Mouse (Mus musculus) layer of hippocampus, adult 9-11 months (tissue): ENCODE data around the gene Pabpc4.
"Not testable (repeated sequence)": the region's sequence is repeated elsewhere in the genome, so short reads cannot be mapped to it uniquely, and the experiment has no call there.

Experiments used
- DNase-seq: peaks from one replicate; pipeline ENCODE4 v3.0.0; 2022

Gene Pabpc4

GRCm38 (mm10) chr4:123298980-123299670 lies 37.0 kb downstream of the Pabpc4 start:
- DNase-seq: no peak

- peak; percentile 20 for DNase-seq
Observed at GRCm38 (mm10) chr4:123305789-123306188, 43.6 kb downstream of the Pabpc4 start.

- peak; percentile 34 for DNase-seq
Observed at GRCm38 (mm10) chr4:123306999-123307398, 44.8 kb downstream of the Pabpc4 start.

- no peak for DNase-seq
Observed at GRCm38 (mm10) chr4:123308292-123308691, 46.1 kb downstream of the Pabpc4 start.

GRCm38 (mm10) chr4:123311845-123312244 lies 49.7 kb downstream of the Pabpc4 start:
- DNase-seq: no peak

GRCm38 (mm10) chr4:123313010-123313409 lies 50.9 kb downstream of the Pabpc4 start:
- no peak for DNase-seq

GRCm38 (mm10) chr4:123314497-123314896 lies 52.3 kb downstream of the Pabpc4 start:
- DNase-seq: no peak

GRCm38 (mm10) chr4:123322910-123323309 lies 60.8 kb downstream of the Pabpc4 start:
- DNase-seq: not testable (repeated sequence)

GRCm38 (mm10) chr4:123323534-123323933 lies 61.4 kb downstream of the Pabpc4 start, which contains the start of gene Oxct2a:
TSS of gene Oxct2a (minus strand) at chr4:123323634.
- no peak for DNase-seq

GRCm38 (mm10) chr4:123326087-123326486 lies 63.9 kb downstream of the Pabpc4 start:
- no peak for DNase-seq

GRCm38 (mm10) chr4:123327630-123328029 lies 65.5 kb downstream of the Pabpc4 start:
- no peak for DNase-seq

GRCm38 (mm10) chr4:123328946-123329345 lies 66.8 kb downstream of the Pabpc4 start:
- no peak for DNase-seq

- DNase-seq: no peak
Observed at GRCm38 (mm10) chr4:123331326-123331725, 69.2 kb downstream of the Pabpc4 start.

GRCm38 (mm10) chr4:123331961-123332360 lies 69.8 kb downstream of the Pabpc4 start:
- not testable (repeated sequence) for DNase-seq

- DNase-seq: no peak
Observed at GRCm38 (mm10) chr4:123333151-123333550, 71.0 kb downstream of the Pabpc4 start.

GRCm38 (mm10) chr4:123334177-123334576 lies 72.0 kb downstream of the Pabpc4 start:
- no peak for DNase-seq

GRCm38 (mm10) chr4:123335244-123335643 lies 73.1 kb downstream of the Pabpc4 start:
- not testable (repeated sequence) for DNase-seq

GRCm38 (mm10) chr4:123335796-123336585 lies 73.8 kb downstream of the Pabpc4 start:
- no peak for DNase-seq

- no peak for DNase-seq
Observed at GRCm38 (mm10) chr4:123337693-123338092, 75.5 kb downstream of the Pabpc4 start.

- no peak for DNase-seq
Observed at GRCm38 (mm10) chr4:123340232-123340631, 78.1 kb downstream of the Pabpc4 start.

GRCm38 (mm10) chr4:123342091-123342641 lies 80.0 kb downstream of the Pabpc4 start:
- no peak for DNase-seq

- no peak for DNase-seq
Observed at GRCm38 (mm10) chr4:123342642-123343470, 80.7 kb downstream of the Pabpc4 start, which contains the start of gene Bmp8a. TSS of gene Bmp8a (minus strand) at chr4:123343252.

- DNase-seq: no peak
Observed at GRCm38 (mm10) chr4:123343471-123343789, 81.3 kb downstream of the Pabpc4 start.
